Mouse (Mus musculus) embryonic facial prominence, embryonic 14.5 days (tissue): ENCODE measurements around the gene Slc5a4b. TPM values are rescaled to one million over a fixed set of nuclear protein-coding genes. Genes with fewer than 3 reads are reported as not detected.
"Not testable (repeated sequence)": the region's sequence is repeated elsewhere in the genome, so short reads cannot be mapped to it uniquely, and the experiment has no call there.

ENCODE experiments used
- ATAC-seq: fragments of 200-750 bp; cut with Nextera tagmentation; 2 replicates; pipeline ENCODE4 v1.8.0; 2017; ENCODE audit warnings: low read depth, moderate number of reproducible peaks, moderate TSS enrichment
- DNase-seq: peaks from one replicate; pipeline ENCODE4 v3.0.0-alpha.2; 2015; ENCODE audit warnings: low spot score
- H3K27ac ChIP-seq: fragments of 300-500 bp; sonication (generic); replicated peaks from 2 replicates; pipeline ENCODE4 v1.5.1; 2014; ENCODE audit warnings: low read depth, mild to moderate bottlenecking, low read length, moderate library complexity
- H3K27me3 ChIP-seq: fragments of 300-500 bp; sonication (generic); replicated peaks from 2 replicates; pipeline ENCODE4 v1.6.1; 2014; ENCODE audit warnings: low read length; ENCODE audit not compliant: control insufficient read depth, insufficient read depth
- H3K36me3 ChIP-seq: fragments of 300-500 bp; sonication (generic); 2 replicates; pipeline ENCODE4 v1.6.1; 2014; ENCODE audit warnings: low read length, mixed read lengths; ENCODE audit not compliant: control insufficient read depth, insufficient read depth
- H3K4me1 ChIP-seq: fragments of 300-500 bp; sonication (generic); 2 replicates; pipeline ENCODE4 v1.6.1; 2014; ENCODE audit warnings: antibody characterized with exemption, low read length; ENCODE audit not compliant: control insufficient read depth, insufficient read depth
- H3K4me2 ChIP-seq: fragments of 300-500 bp; sonication (generic); 2 replicates; pipeline ENCODE4 v1.6.1; 2014; ENCODE audit warnings: low read depth, mild to moderate bottlenecking, low read length, moderate library complexity, mixed read lengths
- H3K4me3 ChIP-seq: fragments of 300-500 bp; sonication (generic); 2 replicates; pipeline ENCODE4 v1.5.1; 2014; ENCODE audit warnings: low read depth, mild to moderate bottlenecking, low read length
- H3K9ac ChIP-seq: fragments of 300-500 bp; sonication (generic); 2 replicates; pipeline ENCODE4 v1.6.1; 2014; ENCODE audit warnings: low read depth, mild to moderate bottlenecking, low read length, moderate library complexity, mixed read lengths
- H3K9me3 ChIP-seq: fragments of 300-500 bp; sonication (generic); 2 replicates; pipeline ENCODE4 v1.6.1; 2016; ENCODE audit warnings: low read length; ENCODE audit not compliant: control insufficient read depth
- WGBS: fragments of 180-500 bp; shearing (Covaris S2); extraction: QIAGEN DNeasy Blood & Tissue Kit; methylation state at CpG from one replicate; pipeline ENCODE4 v1.1.7; 2014; 5-methylcytosine and 5-hydroxymethylcytosine counted together
- polyA plus RNA-seq: library from polyadenylated mRNA; unstranded; fragments of >200 nt; fragmentation: Nextera tagmentation; extraction: Ambion mirVana; gene quantifications from 2 replicates; pipeline ENCODE4 v1.2.1, GENCODE M21; 2014

Slc5a4b gene
- polyA plus RNA-seq, 1 experiment from 2014 or later: not detected

- WGBS: 44% methylated on average over 4 of the region's 4 CpGs
- Histone ChIP-seq H3K27me3 (no peaks in the 10 kb centered on the region), H3K4me2 (no peak overlapping the region), H3K9ac (no peak overlapping the region), H3K9me3 (no peaks in the 10 kb centered on the region), H3K4me1 (no peaks in the 10 kb centered on the region), H3K36me3 (no peaks in the 10 kb centered on the region), H3K4me3 (no peak overlapping the region), H3K27ac (no peak overlapping the region)
- no peak for ATAC-seq
- peak; percentile 70 for DNase-seq
Observed at GRCm38 (mm10) chr10:76120124-76120711, 9.5 kb upstream of the Slc5a4b start.

- ATAC-seq: no peak
- no peaks in the 10 kb centered on the region for H3K4me1 ChIP-seq
Observed at GRCm38 (mm10) chr10:76118741-76119140, 8.0 kb upstream of the Slc5a4b start.

GRCm38 (mm10) chr10:76117966-76118365 lies 7.2 kb upstream of the Slc5a4b start:
- DNase-seq (peak; percentile 17), ATAC-seq (no peak)
- 23% methylated on average over 5 of the region's 5 CpGs for WGBS
- no peaks in the 10 kb centered on the region for H3K36me3 ChIP-seq
- no peak overlapping the region for H3K4me3 ChIP-seq
- H3K27ac ChIP-seq: no peak overlapping the region
- no peak overlapping the region for H3K9ac ChIP-seq
- H3K27me3 ChIP-seq: no peaks in the 10 kb centered on the region
- H3K4me2 ChIP-seq: no peak overlapping the region
- H3K9me3 ChIP-seq: no peaks in the 10 kb centered on the region
- no peaks in the 10 kb centered on the region for H3K4me1 ChIP-seq

More at GRCm38 (mm10) chr10:76118741-76119140, 8.0 kb upstream of the Slc5a4b start:
- Histone ChIP-seq H3K9ac (no peak overlapping the region), H3K27me3 (no peaks in the 10 kb centered on the region), H3K27ac (no peak overlapping the region), H3K36me3 (no peaks in the 10 kb centered on the region), H3K9me3 (no peaks in the 10 kb centered on the region), H3K4me2 (no peak overlapping the region), H3K4me3 (no peak overlapping the region)
- WGBS: 18% methylated on average over 1 of the region's 1 CpGs
- DNase-seq: peak; percentile 4

GRCm38 (mm10) chr10:76097368-76097767 lies 13.4 kb downstream of the Slc5a4b start:
- no peak for ATAC-seq

GRCm38 (mm10) chr10:76096580-76096979 lies 14.2 kb downstream of the Slc5a4b start:
- H3K4me2 ChIP-seq: no peak overlapping the region
- H3K9me3 ChIP-seq: no peaks in the 10 kb centered on the region
- DNase-seq: no peak
- H3K4me1 ChIP-seq: no peaks in the 10 kb centered on the region
- WGBS: 96% methylated on average over 8 of the region's 8 CpGs
- no peaks in the 10 kb centered on the region for H3K36me3 ChIP-seq
- H3K27me3 ChIP-seq: no peaks in the 10 kb centered on the region
- H3K9ac ChIP-seq: no peak overlapping the region
- H3K27ac ChIP-seq: no peak overlapping the region
- ATAC-seq: no peak
- no peak overlapping the region for H3K4me3 ChIP-seq

More at GRCm38 (mm10) chr10:76097368-76097767, 13.4 kb downstream of the Slc5a4b start:
- DNase-seq: no peak
- H3K4me2 ChIP-seq: no peak overlapping the region
- H3K4me3 ChIP-seq: no peak overlapping the region
- no peaks in the 10 kb centered on the region for H3K4me1 ChIP-seq
- H3K27me3 ChIP-seq: no peaks in the 10 kb centered on the region
- no peak overlapping the region for H3K27ac ChIP-seq
- 71% methylated on average over 9 of the region's 9 CpGs for WGBS
- no peaks in the 10 kb centered on the region for H3K9me3 ChIP-seq
- no peak overlapping the region for H3K9ac ChIP-seq
- no peaks in the 10 kb centered on the region for H3K36me3 ChIP-seq

GRCm38 (mm10) chr10:76077008-76077407 lies 33.8 kb downstream of the Slc5a4b start:
- H3K9ac ChIP-seq, ATAC-seq, H3K4me1 ChIP-seq, H3K4me3 ChIP-seq, H3K4me2 ChIP-seq, H3K9me3 ChIP-seq, H3K27ac ChIP-seq, DNase-seq, H3K27me3 ChIP-seq, H3K36me3 ChIP-seq: not testable (repeated sequence)
- WGBS: 94% methylated on average over 2 of the region's 2 CpGs

- H3K9me3 ChIP-seq, H3K4me2 ChIP-seq, H3K4me1 ChIP-seq, H3K4me3 ChIP-seq, H3K27me3 ChIP-seq, H3K36me3 ChIP-seq, H3K27ac ChIP-seq, ATAC-seq, DNase-seq, H3K9ac ChIP-seq: not testable (repeated sequence)
- 93% methylated on average over 5 of the region's 5 CpGs for WGBS
Observed at GRCm38 (mm10) chr10:76072080-76072479, 38.7 kb downstream of the Slc5a4b start.

- Histone ChIP-seq H3K4me1 (no peaks in the 10 kb centered on the region), H3K27me3 (no peaks in the 10 kb centered on the region), H3K4me3 (no peak overlapping the region), H3K9me3 (no peaks in the 10 kb centered on the region), H3K27ac (no peak overlapping the region), H3K4me2 (no peak overlapping the region), H3K36me3 (no peaks in the 10 kb centered on the region), H3K9ac (no peak overlapping the region)
- DNase-seq (peak; percentile 56), ATAC-seq (no peak)
- WGBS: 30% methylated on average over 12 of the region's 12 CpGs
Observed at GRCm38 (mm10) chr10:76067674-76068613, 42.8 kb downstream of the Slc5a4b start.
